Mouse (Mus musculus) embryonic facial prominence, embryonic 13.5 days (tissue): ENCODE results near the gene Srek1ip1. TPM values are rescaled to one million over a fixed set of nuclear protein-coding genes. Genes with fewer than 3 reads are reported as not detected.

ENCODE experiments used
- ATAC-seq: fragments of 200-750 bp; cut with Nextera tagmentation; 2 replicates; pipeline ENCODE4 v1.8.0; 2017; ENCODE audit warnings: low read depth; ENCODE audit not compliant: insufficient number of reproducible peaks, insufficient read depth, low FRiP score, low TSS enrichment
- H3K27ac ChIP-seq: fragments of 300-500 bp; sonication (generic); 2 replicates; pipeline ENCODE4 v1.5.1; 2015; ENCODE audit warnings: moderate library complexity, mild to moderate bottlenecking, inconsistent platforms
- H3K27me3 ChIP-seq: fragments of 300-500 bp; sonication (generic); 2 replicates; pipeline ENCODE4 v1.6.1; 2015; ENCODE audit warnings: mild to moderate bottlenecking, inconsistent platforms
- H3K36me3 ChIP-seq: fragments of 300-500 bp; sonication (generic); 2 replicates; pipeline ENCODE4 v1.6.1; 2015; ENCODE audit warnings: mild to moderate bottlenecking, inconsistent platforms
- H3K4me1 ChIP-seq: fragments of 300-500 bp; sonication (generic); 2 replicates; pipeline ENCODE4 v1.6.1; 2015; ENCODE audit warnings: inconsistent platforms
- H3K4me2 ChIP-seq: fragments of 300-500 bp; sonication (generic); 2 replicates; pipeline ENCODE4 v1.6.1; 2015; ENCODE audit warnings: moderate library complexity, mild to moderate bottlenecking, inconsistent platforms
- H3K4me3 ChIP-seq: fragments of 300-500 bp; sonication (generic); 2 replicates; pipeline ENCODE4 v1.5.1; 2015; ENCODE audit warnings: mild to moderate bottlenecking, inconsistent platforms
- H3K9ac ChIP-seq: fragments of 300-500 bp; sonication (generic); 2 replicates; pipeline ENCODE4 v1.6.1; 2015; ENCODE audit warnings: mild to moderate bottlenecking, inconsistent platforms
- H3K9me3 ChIP-seq: fragments of 300-500 bp; sonication (generic); 2 replicates; pipeline ENCODE4 v1.6.1; 2016; ENCODE audit warnings: inconsistent platforms
- WGBS: fragments of 180-500 bp; shearing (Covaris S2); methylation state at CpG from one replicate; pipeline ENCODE4 v1.1.7; 2015; ENCODE audit warnings: mixed read lengths; 5-methylcytosine and 5-hydroxymethylcytosine counted together
- polyA plus RNA-seq: library from polyadenylated mRNA; unstranded; fragments of >200 nt; fragmentation: Nextera tagmentation; extraction: Ambion mirVana; gene quantifications from 2 replicates; pipeline ENCODE4 v1.2.1, GENCODE M21; 2015

Gene Srek1ip1
- polyA plus RNA-seq, 1 experiment from 2014 or later, result 26.2 TPM

DNA sequence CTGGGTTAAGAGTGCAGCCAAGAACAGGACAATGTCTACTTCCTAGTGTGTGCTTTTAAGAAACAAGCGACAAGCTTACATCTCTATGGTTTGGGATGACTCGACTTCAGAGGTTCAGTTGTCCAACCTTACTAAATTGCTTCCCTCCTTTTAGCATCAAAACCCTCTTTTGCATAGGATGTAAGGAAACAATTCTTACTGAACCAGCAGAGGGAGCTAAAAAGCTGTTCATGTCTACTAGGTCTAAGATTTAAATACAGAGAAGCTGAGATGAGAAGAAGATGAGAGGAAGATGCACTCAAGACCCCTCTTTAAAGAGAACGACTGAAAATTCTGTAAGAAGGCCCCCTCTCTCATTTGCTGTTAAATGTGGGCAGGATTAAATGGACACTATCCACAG, 13.4 kb downstream of the Srek1ip1 start:
- peaks cover 30% of the 10 kb centered on the region for H3K36me3 ChIP-seq
- no peaks in the 10 kb centered on the region for H3K9me3 ChIP-seq
- no peak overlapping the region for H3K4me3 ChIP-seq
- no peak for ATAC-seq
- 54% methylated on average over 3 of the region's 3 CpGs for WGBS
- no peaks in the 10 kb centered on the region for H3K27me3 ChIP-seq
- no peaks in the 10 kb centered on the region for H3K4me1 ChIP-seq
- no peak overlapping the region for H3K9ac ChIP-seq
- H3K4me2 ChIP-seq, result no peak overlapping the region
- H3K27ac ChIP-seq, result no peak overlapping the region

DNA sequence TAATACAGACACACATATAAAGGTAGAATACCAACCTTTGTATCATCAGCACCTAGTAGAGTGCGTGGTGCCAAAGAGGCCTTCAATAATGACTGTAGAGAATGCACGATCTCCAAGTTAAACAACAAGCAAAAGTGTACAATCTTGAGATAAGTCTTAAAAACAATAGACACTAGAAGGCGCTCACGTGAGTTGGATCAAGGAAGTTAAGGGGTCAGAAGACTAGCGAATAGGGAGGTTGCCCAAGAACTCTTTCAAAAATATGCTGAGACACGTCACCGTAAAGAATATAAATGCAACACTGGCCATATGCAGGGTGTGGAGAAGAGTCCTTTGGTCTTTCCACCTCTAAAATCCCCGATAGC, 24.0 kb downstream of the Srek1ip1 start:
- no peaks in the 10 kb centered on the region for H3K27me3 ChIP-seq
- H3K4me3 ChIP-seq, result peak overlapping the region; percentile 67
- no peak for ATAC-seq
- peak overlapping the region; percentile 83; the same call in 1 of the 2 replicates for H3K27ac ChIP-seq
- peak overlapping the region; percentile 73 for H3K4me2 ChIP-seq
- H3K36me3 ChIP-seq, result peaks cover 7% of the 10 kb centered on the region; the same call in 1 of the 2 replicates
- no peaks in the 10 kb centered on the region for H3K9me3 ChIP-seq
- H3K9ac ChIP-seq, result peak overlapping the region; percentile 90
- peaks cover 15% of the 10 kb centered on the region for H3K4me1 ChIP-seq
- 8% methylated on average over 8 of the region's 8 CpGs for WGBS

DNA sequence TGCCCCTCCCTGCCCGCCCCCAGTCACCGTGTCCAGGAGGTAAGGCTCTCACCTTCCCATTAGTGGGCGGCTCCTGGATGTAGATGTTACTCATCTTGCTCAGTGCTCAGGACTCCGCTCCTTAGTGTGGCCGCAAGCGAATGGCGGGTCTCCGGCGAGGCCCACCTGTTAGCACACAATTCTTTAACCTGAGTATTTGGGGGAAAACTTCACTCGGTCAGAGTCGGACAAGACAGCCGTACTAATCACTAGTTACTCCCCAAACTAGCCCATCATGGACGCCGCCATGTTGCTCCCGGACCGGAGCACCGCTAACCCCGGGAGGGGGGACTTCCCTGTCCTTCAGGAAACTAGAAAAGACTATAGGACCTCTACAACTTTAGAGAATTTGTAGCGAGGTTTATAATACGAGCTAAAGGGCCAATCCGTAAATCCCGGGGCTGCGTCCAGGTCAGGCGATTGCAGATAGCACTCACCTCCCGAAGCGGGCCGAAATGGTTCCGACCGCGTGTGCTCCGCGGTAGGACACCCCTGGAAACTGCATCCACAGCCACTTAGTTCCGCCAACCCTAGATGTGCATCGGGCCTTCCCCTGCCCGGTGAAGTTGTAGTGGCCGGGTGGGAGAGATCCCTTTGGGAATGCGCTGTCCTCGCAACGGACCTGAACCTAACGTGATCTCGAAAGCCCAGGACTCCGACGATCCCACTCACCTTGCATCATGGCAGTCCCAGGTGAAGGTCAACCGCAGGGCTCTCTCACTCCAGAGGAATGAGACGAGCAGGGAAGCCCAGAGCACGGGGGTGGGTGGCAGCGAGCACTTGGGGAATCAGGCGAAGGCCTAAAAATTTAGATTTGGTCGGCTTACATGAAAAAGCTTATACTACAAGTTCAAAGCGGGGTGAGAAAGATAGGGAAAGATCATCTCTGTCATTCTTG, 24.6 kb downstream of the Srek1ip1 start, which contains the start of gene Cwc27:
Gene Cwc27 (minus strand): TSS at position 508 of the 937 bp plus-strand sequence.
- Histone ChIP-seq H3K27ac (peak within 1 kb of the TSS; percentile 83), H3K4me3 (peak within 1 kb of the TSS; percentile 67), H3K36me3 (peaks cover 7% of the 10 kb centered on the region; the same call in 1 of the 2 replicates), H3K4me1 (peaks cover 15% of the 10 kb centered on the region), H3K9ac (peak within 1 kb of the TSS; percentile 90), H3K9me3 (no peaks in the 10 kb centered on the region), H3K27me3 (no peaks in the 10 kb centered on the region), H3K4me2 (peak within 1 kb of the TSS; percentile 73)
- peak; percentile 93 for ATAC-seq
- WGBS, result under 1% methylated on average over 50 of the region's 50 CpGs

DNA sequence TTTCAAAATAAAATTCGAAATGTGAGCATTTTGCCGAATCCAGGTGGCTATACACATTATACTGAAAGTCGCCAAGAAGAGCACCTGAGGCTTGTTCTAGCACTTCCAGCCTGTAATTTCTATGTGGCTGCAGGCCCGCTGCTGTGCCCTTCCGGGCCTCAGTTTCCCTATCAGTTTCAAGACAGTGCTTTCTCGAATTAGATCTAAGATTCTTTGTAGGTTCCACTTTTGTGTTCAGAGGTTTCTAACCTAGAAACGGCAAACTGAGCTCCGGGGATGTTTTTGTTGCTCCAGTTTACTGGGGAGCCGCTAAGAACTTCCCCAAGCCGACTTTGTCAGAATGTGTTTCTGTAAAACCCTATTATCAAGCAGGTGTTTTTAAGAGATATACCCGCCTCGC, 25.4 kb downstream of the Srek1ip1 start:
- peaks cover 7% of the 10 kb centered on the region; the same call in 1 of the 2 replicates for H3K36me3 ChIP-seq
- H3K27ac ChIP-seq, result no peak overlapping the region
- peaks cover 20% of the 10 kb centered on the region for H3K4me1 ChIP-seq
- WGBS, result 51% methylated on average over 12 of the region's 12 CpGs
- peak overlapping the region; percentile 90 for H3K9ac ChIP-seq
- no peaks in the 10 kb centered on the region for H3K27me3 ChIP-seq
- H3K4me3 ChIP-seq, result peak overlapping the region; percentile 67
- peak overlapping the region; percentile 73 for H3K4me2 ChIP-seq
- no peak for ATAC-seq
- H3K9me3 ChIP-seq, result no peaks in the 10 kb centered on the region

DNA sequence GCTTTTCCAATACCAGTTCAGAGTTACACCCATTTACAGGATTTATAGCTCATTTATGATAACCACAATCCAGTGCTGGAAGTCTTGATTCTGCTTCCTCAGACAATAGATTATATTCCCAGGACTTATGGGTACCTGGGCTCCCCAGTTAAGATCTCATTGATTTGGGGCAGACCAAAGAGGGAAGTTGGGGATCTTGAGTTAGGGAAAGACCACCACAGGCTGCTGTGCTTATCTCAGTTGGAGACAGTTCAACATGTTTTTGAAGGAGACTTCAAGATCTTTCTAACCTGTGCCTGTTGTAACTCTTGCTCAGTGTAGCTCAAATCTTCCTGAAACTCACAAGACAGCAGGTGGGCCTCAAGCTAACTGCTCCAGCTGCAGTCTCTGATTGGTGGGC, 28.9 kb downstream of the Srek1ip1 start:
- Histone ChIP-seq H3K27me3 (no peaks in the 10 kb centered on the region), H3K36me3 (peaks cover 10% of the 10 kb centered on the region; the same call in 1 of the 2 replicates), H3K9ac (no peak overlapping the region), H3K27ac (no peak overlapping the region), H3K9me3 (no peaks in the 10 kb centered on the region), H3K4me3 (no peak overlapping the region), H3K4me2 (no peak overlapping the region), H3K4me1 (peaks cover 16% of the 10 kb centered on the region)
- ATAC-seq, result no peak

DNA sequence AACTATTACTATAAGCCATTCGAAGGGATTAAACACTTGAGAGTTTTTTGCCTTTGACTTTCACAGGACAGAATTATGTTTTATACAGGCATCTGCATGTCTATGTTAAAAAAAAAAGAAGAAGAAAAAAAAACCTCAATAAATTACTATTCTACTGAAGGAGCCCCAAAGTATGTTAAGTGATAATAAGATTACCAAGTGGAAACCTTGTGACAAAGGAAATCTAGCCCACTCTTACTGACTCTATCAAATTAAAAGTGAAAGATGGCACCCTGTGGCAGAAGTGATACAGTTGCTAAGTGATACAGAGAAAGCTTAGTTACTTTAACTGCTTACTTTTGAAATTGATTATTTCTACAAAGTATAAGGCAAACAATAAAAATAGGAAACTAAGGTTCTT, 29.6 kb downstream of the Srek1ip1 start:
- peak overlapping the region; percentile 39 for H3K4me2 ChIP-seq
- WGBS, result 78% methylated on average over 1 of the region's 1 CpGs
- no peak for ATAC-seq

DNA sequence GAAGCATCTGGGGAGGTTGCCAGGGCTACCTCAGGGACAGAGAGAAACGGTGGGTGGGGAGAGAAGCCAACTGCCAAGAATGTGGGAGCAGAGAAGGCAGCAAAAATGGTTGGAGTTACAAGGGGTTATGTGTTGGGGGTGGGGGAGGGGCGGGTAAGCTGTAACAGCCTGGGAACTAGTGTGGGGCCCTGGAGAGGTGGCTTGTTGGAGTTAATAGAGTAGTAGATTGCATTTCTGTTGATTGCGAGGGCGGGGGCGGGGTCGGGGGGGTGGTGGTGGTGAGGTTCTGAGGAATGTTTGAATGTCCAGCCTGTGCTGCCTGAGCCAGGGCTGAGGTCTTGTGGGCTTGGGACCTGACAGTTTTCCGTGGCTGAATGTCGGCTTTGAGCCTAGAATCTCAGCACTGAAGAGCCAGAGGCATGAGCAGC, 30.1 kb downstream of the Srek1ip1 start:
- ATAC-seq, result 0 out of 2 replicates have a peak, but pooled peaks have one; percentile 43
- H3K4me3 ChIP-seq, result no peak overlapping the region
- H3K27ac ChIP-seq, result peak overlapping the region; percentile 55

More for the DNA sequence above, 29.6 kb downstream of the Srek1ip1 start:
- no peak overlapping the region for H3K9ac ChIP-seq
- peaks cover 11% of the 10 kb centered on the region for H3K36me3 ChIP-seq
- peak overlapping the region; percentile 55; the same call in 1 of the 2 replicates for H3K27ac ChIP-seq
- no peaks in the 10 kb centered on the region for H3K27me3 ChIP-seq
- H3K4me3 ChIP-seq, result no peak overlapping the region
- H3K9me3 ChIP-seq, result no peaks in the 10 kb centered on the region
- H3K4me1 ChIP-seq, result peaks cover 16% of the 10 kb centered on the region

DNA sequence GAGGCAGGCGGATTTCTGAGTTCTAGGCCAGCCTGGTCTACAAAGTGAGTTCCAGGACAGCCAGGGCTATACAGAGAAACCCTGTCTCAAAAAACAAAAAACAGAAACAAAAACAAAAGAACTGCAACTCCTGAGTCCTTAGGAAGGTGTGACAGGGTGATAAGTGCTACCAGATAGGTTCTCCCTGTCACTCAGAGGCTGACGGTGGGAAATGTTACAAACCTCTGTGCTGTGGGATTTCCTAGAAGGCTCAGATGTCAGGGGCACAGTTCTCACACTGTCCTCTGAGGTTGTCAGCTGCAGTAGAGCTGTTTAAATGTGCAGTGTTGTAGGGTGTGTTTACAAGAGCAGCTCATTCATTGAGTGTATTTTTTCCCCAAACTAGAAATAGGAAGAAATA, 33.2 kb downstream of the Srek1ip1 start:
- Histone ChIP-seq H3K9me3 (peaks cover 7% of the 10 kb centered on the region), H3K27me3 (no peaks in the 10 kb centered on the region), H3K27ac (no peak overlapping the region), H3K4me3 (no peak overlapping the region), H3K9ac (no peak overlapping the region), H3K36me3 (peaks cover 38% of the 10 kb centered on the region), H3K4me1 (0 out of 2 replicates have a peak, but pooled peaks cover 5% of the 10 kb centered on the region), H3K4me2 (no peak overlapping the region)
- WGBS, result 60% methylated on average over 2 of the region's 2 CpGs
- ATAC-seq, result no peak

More for the DNA sequence above, 30.1 kb downstream of the Srek1ip1 start:
- H3K9ac ChIP-seq, result no peak overlapping the region
- H3K4me1 ChIP-seq, result peaks cover 16% of the 10 kb centered on the region
- no peaks in the 10 kb centered on the region for H3K9me3 ChIP-seq
- H3K27me3 ChIP-seq, result no peaks in the 10 kb centered on the region
- peak overlapping the region; percentile 39 for H3K4me2 ChIP-seq
- peaks cover 16% of the 10 kb centered on the region for H3K36me3 ChIP-seq
- WGBS, result 9% methylated on average over 8 of the region's 8 CpGs

DNA sequence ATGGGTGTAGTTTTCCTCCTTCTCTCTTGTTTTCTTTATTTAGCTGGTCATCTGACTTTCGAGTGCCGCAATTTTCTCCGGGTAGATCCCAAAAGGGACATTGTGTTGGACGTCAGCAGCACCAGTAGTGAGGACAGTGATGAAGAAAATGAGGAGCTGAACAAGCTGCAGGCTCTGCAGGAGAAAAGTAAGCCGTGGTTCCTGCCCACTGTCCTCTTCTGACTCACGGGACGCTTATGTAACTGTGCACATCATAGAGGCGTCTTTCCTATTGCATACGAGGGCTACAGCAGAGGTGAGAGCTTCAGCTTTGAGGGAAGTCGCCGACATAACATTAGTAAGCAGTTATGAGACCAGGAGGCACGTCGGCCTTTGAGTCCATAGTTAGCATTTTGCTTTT, 40.5 kb downstream of the Srek1ip1 start:
- ATAC-seq, result no peak
- WGBS, result 94% methylated on average over 13 of the region's 13 CpGs

DNA sequence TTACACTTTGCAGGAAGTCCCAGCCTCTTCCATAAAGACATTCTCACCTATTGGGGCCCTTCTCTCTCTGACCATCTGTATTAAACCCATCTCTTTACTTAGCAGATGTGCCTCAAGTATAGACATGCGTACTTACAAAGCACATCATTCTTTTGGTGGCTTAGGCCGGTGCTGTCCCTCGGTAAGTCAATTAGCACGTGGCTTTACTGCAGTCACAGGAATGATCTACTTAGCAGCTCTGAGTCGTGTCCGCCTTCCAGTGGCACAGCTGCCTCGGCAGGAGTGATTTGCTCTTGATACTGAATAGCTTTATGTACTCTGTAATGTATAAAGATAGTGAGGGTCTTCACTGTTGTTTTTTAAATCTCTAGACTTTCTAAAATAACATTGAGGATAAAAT, 45.3 kb downstream of the Srek1ip1 start:
- no peaks in the 10 kb centered on the region for H3K4me1 ChIP-seq
- no peaks in the 10 kb centered on the region for H3K27me3 ChIP-seq
- H3K4me3 ChIP-seq, result no peak overlapping the region
- no peak for ATAC-seq
- H3K27ac ChIP-seq, result no peak overlapping the region
- H3K9ac ChIP-seq, result no peak overlapping the region
- H3K36me3 ChIP-seq, result peaks cover 45% of the 10 kb centered on the region
- 82% methylated on average over 7 of the region's 7 CpGs for WGBS
- no peaks in the 10 kb centered on the region for H3K9me3 ChIP-seq
- H3K4me2 ChIP-seq, result no peak overlapping the region

More for the DNA sequence above, 40.5 kb downstream of the Srek1ip1 start:
- H3K4me3 ChIP-seq, result no peak overlapping the region
- H3K9me3 ChIP-seq, result peaks cover 4% of the 10 kb centered on the region
- no peaks in the 10 kb centered on the region for H3K27me3 ChIP-seq
- H3K36me3 ChIP-seq, result peaks cover 78% of the 10 kb centered on the region
- no peak overlapping the region for H3K4me2 ChIP-seq
- H3K27ac ChIP-seq, result no peak overlapping the region
- no peaks in the 10 kb centered on the region for H3K4me1 ChIP-seq
- no peak overlapping the region for H3K9ac ChIP-seq

DNA sequence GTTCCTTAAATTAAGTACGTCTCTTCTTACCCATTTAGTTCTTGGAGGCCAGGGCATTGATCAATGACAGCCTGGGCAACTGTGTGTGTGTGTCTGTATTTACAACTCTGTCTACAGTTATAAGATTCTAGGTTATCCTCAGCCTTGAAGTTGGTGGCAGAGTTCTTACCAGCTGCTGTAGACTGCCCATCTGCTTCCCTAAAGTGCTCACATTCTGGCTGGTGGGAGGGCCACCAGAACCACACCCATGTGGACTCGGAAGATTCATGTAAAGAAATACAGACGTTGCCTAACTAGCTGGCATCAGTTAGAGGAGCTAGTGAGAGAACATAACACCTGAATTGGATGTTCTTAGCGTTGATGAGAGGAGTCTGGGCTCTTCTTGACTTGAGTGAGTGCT, 49.7 kb downstream of the Srek1ip1 start:
- H3K4me2 ChIP-seq, result no peak overlapping the region
- no peak overlapping the region for H3K27ac ChIP-seq
- no peak for ATAC-seq
- H3K4me1 ChIP-seq, result no peaks in the 10 kb centered on the region
- no peak overlapping the region for H3K9ac ChIP-seq
- H3K4me3 ChIP-seq, result no peak overlapping the region
- H3K36me3 ChIP-seq, result peaks cover 13% of the 10 kb centered on the region
- WGBS, result 68% methylated on average over 4 of the region's 4 CpGs
- no peaks in the 10 kb centered on the region for H3K27me3 ChIP-seq
- no peaks in the 10 kb centered on the region for H3K9me3 ChIP-seq
